In genomic region chr4:35362176-35362575, GRCm38 (mm10) we compare ENCODE assay signal across 13 mouse cellular contexts.
"Had no signal": no experiment of that assay in that cellular context is flagged by ENCODE, and none has a peak within 500 bp of the region (broad histone marks: within the 10 kb centered on the region; RNA-seq: fewer than 3 reads in every experiment).

No protein-coding gene starts in this region.

- DNase-seq: gastrocnemius, adult 2 months; gastrocnemius, postnatal 10 days; gastrocnemius, postnatal 25 days; heart, adult 2 months; heart, postnatal 10 days; heart, postnatal 4 days; kidney, adult 18-20 months; kidney, adult 8-10 months; kidney, postnatal 10 days; kidney, postnatal 25 days; kidney, postnatal 4 days; liver; liver, embryonic 13.5 days had no signal
